Mouse (Mus musculus) thymus, adult 2 months (tissue): ENCODE measurements around the gene Nhp2. TPM values are rescaled to one million over a fixed set of nuclear protein-coding genes. Genes with fewer than 3 reads are reported as not detected.

ENCODE experiments used
- DNase-seq: peaks from one replicate; pipeline ENCODE4 v3.0.0; 2021
- H3K27ac ChIP-seq: fragments of 200-500 bp; 2 replicates; pipeline ENCODE4 v1.5.1; 2012; ENCODE audit warnings: low read length, control low read depth; ENCODE audit not compliant: control insufficient read depth, insufficient read depth
- H3K27me3 ChIP-seq: fragments of 200-500 bp; 2 replicates; pipeline ENCODE4 v1.6.1; 2012; ENCODE audit warnings: mild to moderate bottlenecking, low read length, moderate library complexity, mixed read lengths; ENCODE audit not compliant: control insufficient read depth, insufficient read depth
- H3K36me3 ChIP-seq: fragments of 200-500 bp; 2 replicates; pipeline ENCODE4 v1.6.1; 2012; ENCODE audit warnings: mild to moderate bottlenecking, low read length, moderate library complexity; ENCODE audit not compliant: control insufficient read depth, insufficient read depth
- H3K4me1 ChIP-seq: fragments of 200-500 bp; replicated peaks from 2 replicates; pipeline ENCODE4 v1.6.1; 2012; ENCODE audit warnings: low read length; ENCODE audit not compliant: control insufficient read depth, insufficient read depth
- H3K4me3 ChIP-seq: fragments of 200-500 bp; 2 replicates; pipeline ENCODE4 v1.5.1; 2012; ENCODE audit warnings: mild to moderate bottlenecking, low read length, control low read depth, moderate library complexity; ENCODE audit not compliant: control insufficient read depth, insufficient read depth
- CTCF ChIP-seq: fragments of 200-500 bp; IDR thresholded peaks from 2 replicates; pipeline ENCODE4 v1.5.1; 2012; ENCODE audit warnings: mild to moderate bottlenecking, control low read depth, low read length, moderate library complexity, borderline replicate concordance; ENCODE audit not compliant: control insufficient read depth, poor library complexity, insufficient read depth; ENCODE audit errors: extremely low read depth
- POLR2A ChIP-seq: fragments of 200-500 bp; IDR thresholded peaks from 2 replicates; pipeline ENCODE4 v1.6.1; 2012; ENCODE audit warnings: mild to moderate bottlenecking, low read length, control low read depth, moderate library complexity; ENCODE audit not compliant: control insufficient read depth, poor library complexity, insufficient read depth; ENCODE audit errors: extremely low read depth
- WGBS: fragments of 180-500 bp; shearing (Covaris S2); methylation state at CpG from one replicate; pipeline ENCODE4 v1.1.7; 2018; 5-methylcytosine and 5-hydroxymethylcytosine counted together
- polyA plus RNA-seq: library from polyadenylated mRNA; depleted of rRNA; stranded (reverse); fragments of >200 nt; gene quantifications from 2 replicates; pipeline ENCODE4 v1.2.3, GENCODE M21; 2012

The Nhp2 gene
- polyA plus RNA-seq, 1 experiment, result 70.8 TPM

DNA sequence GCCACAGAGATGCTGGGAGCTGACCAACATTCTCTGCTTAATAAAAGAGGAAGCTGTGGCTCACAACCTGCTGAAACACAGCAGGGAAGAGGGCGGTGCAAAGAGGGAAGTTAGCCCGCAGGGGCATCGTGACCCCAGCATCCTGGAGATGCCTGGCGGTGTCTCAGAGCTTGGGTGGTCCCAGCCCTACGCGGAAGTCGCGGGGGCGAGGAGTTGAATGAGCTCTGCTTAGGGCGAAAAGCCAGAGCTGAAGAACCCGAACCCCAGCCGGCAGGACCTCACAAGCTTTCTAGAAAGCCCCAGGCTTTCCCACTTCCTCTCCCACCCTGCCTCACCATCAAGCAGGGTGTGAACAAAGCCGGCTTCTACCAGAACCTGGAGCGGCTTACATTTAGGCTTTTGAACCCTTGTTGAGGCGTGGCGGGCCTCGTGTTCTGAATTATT is 18.5 kb downstream of the Nhp2 start:
- Histone ChIP-seq H3K4me3 (peak overlapping the region; percentile 21), H3K27me3 (no peaks in the 10 kb centered on the region), H3K36me3 (no peaks in the 10 kb centered on the region), H3K27ac (peak overlapping the region; percentile 61), H3K4me1 (peaks cover 48% of the 10 kb centered on the region)
- peak; percentile 79 for DNase-seq
- 1% methylated on average over 17 of the region's 17 CpGs for WGBS
- TF ChIP-seq CTCF, result no peak
- peak; percentile 47 for TF ChIP-seq POLR2A

- no peaks in the 10 kb centered on the region for H3K27me3 ChIP-seq
- DNase-seq, result no peak
- peaks cover 53% of the 10 kb centered on the region for H3K4me1 ChIP-seq
- peak overlapping the region; percentile 61 for H3K27ac ChIP-seq
- TF ChIP-seq POLR2A, result no peak
- no peak for TF ChIP-seq CTCF
- no peaks in the 10 kb centered on the region for H3K36me3 ChIP-seq
- WGBS, result 33% methylated on average over 5 of the region's 5 CpGs
- peak overlapping the region; percentile 21; the same call in 1 of the 2 replicates for H3K4me3 ChIP-seq
Measured at GRCm38 (mm10) chr11:51638497-51638896, 19.0 kb downstream of the Nhp2 start.

DNA sequence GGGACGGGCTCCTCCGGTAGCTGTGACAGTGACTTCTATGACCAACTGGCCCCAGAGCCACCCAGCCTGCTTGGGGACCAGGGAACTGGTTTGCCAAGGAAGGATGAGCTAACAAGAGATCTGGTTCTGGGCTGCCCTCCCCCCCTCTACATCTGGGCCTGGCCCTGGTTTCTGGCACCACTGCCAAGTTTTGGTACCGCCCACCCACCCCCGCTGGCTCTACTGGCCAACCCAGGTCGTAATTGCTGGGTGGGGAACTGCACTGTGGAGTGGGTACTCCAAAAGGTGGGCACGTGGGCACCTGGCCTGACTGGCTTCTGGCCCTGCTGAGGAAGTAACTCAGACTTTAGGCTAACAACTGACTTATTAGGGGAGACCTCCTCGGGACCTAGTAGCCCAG is 21.2 kb downstream of the Nhp2 start:
- no peak overlapping the region for H3K4me3 ChIP-seq
- DNase-seq, result no peak
- 86% methylated on average over 7 of the region's 7 CpGs for WGBS
- H3K27ac ChIP-seq, result no peak overlapping the region
- TF ChIP-seq CTCF, result no peak
- TF ChIP-seq POLR2A, result no peak
- no peaks in the 10 kb centered on the region for H3K36me3 ChIP-seq
- peaks cover 68% of the 10 kb centered on the region for H3K4me1 ChIP-seq
- no peaks in the 10 kb centered on the region for H3K27me3 ChIP-seq

DNA sequence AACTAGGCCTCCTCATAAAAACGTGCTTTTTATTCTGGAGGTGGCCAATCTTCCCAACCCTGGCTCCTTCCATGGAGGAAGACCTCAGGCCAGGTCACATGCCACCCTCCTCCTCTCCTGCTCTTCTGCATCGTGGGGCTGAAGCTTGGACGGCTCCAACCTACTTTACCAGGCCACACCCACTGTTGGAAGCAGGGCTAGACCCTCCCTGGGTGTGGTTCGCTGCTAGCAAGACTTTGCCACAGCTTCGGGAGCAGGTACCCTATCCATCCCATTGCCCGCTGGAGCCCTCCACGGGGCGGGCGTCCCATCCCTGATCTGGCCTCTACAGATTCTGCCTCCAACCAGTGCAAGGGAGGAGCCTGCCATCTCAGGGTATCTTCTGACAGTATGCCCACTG is 23.7 kb downstream of the Nhp2 start:
- WGBS, result 57% methylated on average over 9 of the region's 9 CpGs
- peaks cover 73% of the 10 kb centered on the region for H3K4me1 ChIP-seq
- TF ChIP-seq POLR2A (no peak), CTCF (no peak)
- no peaks in the 10 kb centered on the region for H3K27me3 ChIP-seq
- H3K27ac ChIP-seq, result peak overlapping the region; percentile 92
- no peaks in the 10 kb centered on the region for H3K36me3 ChIP-seq
- peak overlapping the region; percentile 54 for H3K4me3 ChIP-seq
- DNase-seq, result peak; percentile 33

- 2% methylated on average over 15 of the region's 15 CpGs for WGBS
Measured at GRCm38 (mm10) chr11:51643761-51644160, 24.2 kb downstream of the Nhp2 start.

GRCm38 (mm10) chr11:51644217-51644616 is 24.7 kb downstream of the Nhp2 start:
- H3K4me1 ChIP-seq, result peaks cover 82% of the 10 kb centered on the region
- TF ChIP-seq CTCF, result no peak
- peak; percentile 58; the same call in 1 of the 2 replicates for TF ChIP-seq POLR2A
- WGBS, result 10% methylated on average over 16 of the region's 16 CpGs
- DNase-seq, result peak; percentile 82
- H3K36me3 ChIP-seq, result no peaks in the 10 kb centered on the region
- peak overlapping the region; percentile 54 for H3K4me3 ChIP-seq
- H3K27me3 ChIP-seq, result no peaks in the 10 kb centered on the region
- H3K27ac ChIP-seq, result peak overlapping the region; percentile 92

More at GRCm38 (mm10) chr11:51643761-51644160, 24.2 kb downstream of the Nhp2 start:
- TF ChIP-seq CTCF, result 0 out of 2 replicates have a peak, but pooled peaks have one; percentile 40
- peak; percentile 37; the same call in 1 of the 2 replicates for TF ChIP-seq POLR2A
- H3K27ac ChIP-seq, result peak overlapping the region; percentile 92
- H3K36me3 ChIP-seq, result no peaks in the 10 kb centered on the region
- H3K4me1 ChIP-seq, result peaks cover 78% of the 10 kb centered on the region
- DNase-seq, result peak; percentile 69
- no peaks in the 10 kb centered on the region for H3K27me3 ChIP-seq
- H3K4me3 ChIP-seq, result peak overlapping the region; percentile 54

DNA sequence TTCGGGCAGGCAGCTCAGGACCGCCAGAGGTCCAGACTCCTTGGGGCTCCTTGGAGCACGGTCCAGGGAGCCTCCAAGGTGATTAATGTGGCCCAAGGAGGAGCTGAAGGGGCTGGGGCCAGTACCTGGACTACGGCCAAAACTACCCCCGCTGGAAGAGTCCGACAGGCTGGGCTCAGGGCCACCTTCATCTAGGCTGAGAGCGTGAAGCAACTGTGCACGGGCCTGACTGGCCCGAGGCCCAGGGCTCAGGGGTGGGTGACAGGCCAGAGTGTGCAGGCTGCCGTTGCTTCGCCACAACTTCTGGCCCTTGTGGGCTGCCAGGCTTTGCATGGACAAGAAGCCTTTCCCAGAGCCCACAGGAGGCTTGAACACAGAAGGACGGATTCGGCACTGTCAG is 25.8 kb downstream of the Nhp2 start:
- no peak for DNase-seq
- no peaks in the 10 kb centered on the region for H3K36me3 ChIP-seq
- TF ChIP-seq POLR2A (no peak), CTCF (no peak)
- H3K27me3 ChIP-seq, result no peaks in the 10 kb centered on the region
- peak overlapping the region; percentile 92 for H3K27ac ChIP-seq
- WGBS, result 81% methylated on average over 13 of the region's 13 CpGs
- peaks cover 89% of the 10 kb centered on the region for H3K4me1 ChIP-seq
- H3K4me3 ChIP-seq, result no peak overlapping the region
